Mouse (Mus musculus): ENCODE results near the gene Angptl7. TPM values are rescaled to one million over a fixed set of nuclear protein-coding genes. Genes with fewer than 3 reads are reported as not detected.

The Angptl7 gene
- polyA plus RNA-seq, 1 experiment from 2014 or later, result 0.32 TPM

DNA sequence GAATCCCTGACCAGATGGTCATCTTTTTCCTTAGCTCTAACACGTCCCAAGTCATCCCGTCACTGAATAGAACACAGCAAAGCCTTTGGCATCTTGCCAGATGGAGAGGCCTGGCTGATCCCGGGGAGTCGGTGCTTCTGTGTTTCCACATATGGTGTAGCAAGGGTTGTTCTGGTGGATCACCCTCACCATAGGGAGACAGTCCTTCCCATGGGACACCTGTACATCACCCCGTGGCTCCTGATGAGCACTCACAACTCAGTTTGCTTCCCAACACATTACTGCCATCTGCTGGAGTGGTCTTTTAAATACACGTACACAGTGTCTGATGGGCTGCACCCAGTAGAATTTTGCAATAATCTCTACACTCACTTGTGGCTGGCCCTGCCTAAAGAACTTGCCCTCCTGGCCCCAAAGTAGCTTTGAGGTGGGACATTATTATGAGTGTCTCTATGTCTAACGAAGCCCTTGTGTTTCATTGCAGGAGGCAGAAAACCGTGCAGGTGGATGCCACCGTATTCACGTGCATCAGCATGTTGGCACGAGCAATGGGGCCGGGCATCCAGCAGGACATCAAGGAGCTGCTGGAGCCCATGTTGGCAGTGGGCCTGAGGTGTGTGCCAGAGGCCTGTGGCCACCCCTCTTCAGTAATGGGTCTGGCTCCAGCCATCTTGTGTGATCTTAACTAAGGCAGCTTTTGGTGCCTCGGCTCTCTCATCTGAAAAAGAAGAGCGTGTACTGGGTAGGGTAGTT, 36.9 kb downstream of the Angptl7 start:
- Histone ChIP-seq H3K9ac (replicated peaks; ENCODE audit: low read depth, low read length) (no peak overlapping the region), H3K4me3 (replicated peaks; ENCODE audit: low read length) (no peak overlapping the region), H3K4me2 (ENCODE audit: low read length) (no peak overlapping the region), H3K27ac (ENCODE audit: low read length) (no peak overlapping the region), H3K4me1 (replicated peaks; ENCODE audit: control insufficient read depth, insufficient read depth, low read length) (peaks cover 7% of the 10 kb centered on the region), H3K36me3 (ENCODE audit: control insufficient read depth, insufficient read depth) (peaks cover 61% of the 10 kb centered on the region), H3K27me3 (replicated peaks; ENCODE audit: control insufficient read depth, insufficient read depth, low read length) (no peaks in the 10 kb centered on the region), H3K9me3 (ENCODE audit: control insufficient read depth, low read length) (no peaks in the 10 kb centered on the region)
- ATAC-seq, result peak; percentile 32; the same call in 1 of the 2 replicates
- WGBS, result 60% methylated on average over 14 of the region's 14 CpGs

DNA sequence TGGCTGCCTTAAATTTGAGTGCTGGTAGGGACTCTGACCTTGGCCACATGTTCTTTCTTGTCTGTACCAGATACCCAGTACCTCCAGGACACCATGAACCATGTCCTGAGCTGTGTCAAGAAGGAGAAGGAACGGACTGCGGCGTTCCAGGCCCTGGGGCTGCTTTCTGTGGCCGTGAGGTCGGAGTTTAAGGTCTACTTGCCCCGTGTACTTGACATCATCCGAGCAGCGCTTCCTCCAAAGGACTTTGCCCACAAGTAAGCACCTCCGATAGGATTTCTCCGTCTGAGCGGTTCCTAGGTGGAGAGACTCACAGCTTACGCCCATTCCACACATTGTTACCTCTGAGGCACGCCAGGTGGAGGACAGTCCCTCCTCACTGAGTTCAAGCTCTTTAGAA, 37.5 kb downstream of the Angptl7 start:
- peaks cover 60% of the 10 kb centered on the region for H3K36me3 ChIP-seq (ENCODE audit: control insufficient read depth, insufficient read depth)
- no peak overlapping the region for H3K27ac ChIP-seq (ENCODE audit: low read length)
- no peaks in the 10 kb centered on the region for H3K27me3 ChIP-seq (replicated peaks; ENCODE audit: control insufficient read depth, insufficient read depth, low read length)
- 96% methylated on average over 13 of the region's 13 CpGs for WGBS
- no peak overlapping the region for H3K4me2 ChIP-seq (ENCODE audit: low read length)
- H3K9me3 ChIP-seq (ENCODE audit: control insufficient read depth, low read length), result no peaks in the 10 kb centered on the region
- H3K4me3 ChIP-seq (replicated peaks; ENCODE audit: low read length), result no peak overlapping the region
- peaks cover 7% of the 10 kb centered on the region for H3K4me1 ChIP-seq (replicated peaks; ENCODE audit: control insufficient read depth, insufficient read depth, low read length)
- no peak overlapping the region for H3K9ac ChIP-seq (replicated peaks; ENCODE audit: low read depth, low read length)
- ATAC-seq, result no peak

DNA sequence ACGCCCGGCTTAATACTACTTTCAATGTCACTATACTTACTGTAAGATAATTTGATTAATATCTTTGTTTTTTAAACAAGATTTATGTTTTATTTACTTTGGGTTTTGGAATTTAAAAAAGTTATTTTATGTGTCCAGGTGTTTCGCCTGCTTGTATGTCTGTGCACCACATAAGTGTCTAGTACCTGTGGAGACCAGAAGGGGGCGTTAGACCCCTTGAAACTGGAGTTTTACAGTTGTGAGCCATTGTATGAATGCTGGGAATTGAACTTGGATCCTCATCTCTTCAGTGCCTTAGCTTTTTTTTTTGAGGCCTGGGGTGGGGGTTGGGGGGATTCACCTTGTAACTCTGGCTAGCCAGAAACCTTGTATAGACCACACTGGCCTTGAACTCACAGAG, 38.5 kb downstream of the Angptl7 start:
- H3K27me3 ChIP-seq (replicated peaks; ENCODE audit: control insufficient read depth, insufficient read depth, low read length), result no peaks in the 10 kb centered on the region
- H3K36me3 ChIP-seq (ENCODE audit: control insufficient read depth, insufficient read depth), result peaks cover 60% of the 10 kb centered on the region
- H3K27ac ChIP-seq (ENCODE audit: low read length), result no peak overlapping the region
- no peak for ATAC-seq
- H3K4me2 ChIP-seq (ENCODE audit: low read length), result no peak overlapping the region
- H3K9me3 ChIP-seq (ENCODE audit: control insufficient read depth, low read length), result no peaks in the 10 kb centered on the region
- H3K4me3 ChIP-seq (replicated peaks; ENCODE audit: low read length), result no peak overlapping the region
- WGBS, result 85% methylated on average over 4 of the region's 4 CpGs
- H3K9ac ChIP-seq (replicated peaks; ENCODE audit: low read depth, low read length), result no peak overlapping the region
- peaks cover 7% of the 10 kb centered on the region for H3K4me1 ChIP-seq (replicated peaks; ENCODE audit: control insufficient read depth, insufficient read depth, low read length)

DNA sequence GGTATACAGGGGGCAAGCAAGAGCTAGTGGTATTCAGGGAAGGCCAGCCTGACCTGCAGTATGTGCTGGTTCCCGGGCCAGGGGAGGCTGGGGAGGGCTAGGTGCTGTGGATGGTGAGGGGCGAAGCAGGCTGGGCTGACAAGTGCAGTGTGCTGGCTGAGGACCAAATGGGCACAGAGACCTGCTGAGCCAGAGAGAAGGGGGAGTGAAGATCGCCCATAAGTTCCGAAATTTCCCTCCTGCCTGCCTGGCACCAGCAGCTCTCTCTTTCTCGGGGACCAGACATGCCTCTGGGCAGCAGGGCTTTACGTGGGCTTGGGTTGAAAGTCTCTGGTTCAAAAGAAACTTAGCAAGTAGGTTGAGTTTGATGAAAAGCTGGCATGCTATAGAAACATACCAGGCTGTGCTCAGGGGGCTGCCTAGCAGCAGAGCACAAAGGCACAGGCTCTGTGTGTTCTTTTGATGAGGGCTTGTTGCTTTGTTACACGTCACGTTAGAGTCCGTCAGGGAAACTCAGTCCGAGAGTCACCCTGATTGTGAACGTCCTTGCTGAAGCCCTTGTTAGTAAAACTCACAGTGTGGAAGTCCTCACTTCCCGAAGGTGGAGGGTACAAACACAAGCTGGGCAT, 39.5 kb downstream of the Angptl7 start:
- peak; percentile 77 for ATAC-seq
- Histone ChIP-seq H3K27ac (ENCODE audit: low read length) (peak overlapping the region; percentile 59), H3K36me3 (ENCODE audit: control insufficient read depth, insufficient read depth) (peaks cover 63% of the 10 kb centered on the region), H3K27me3 (replicated peaks; ENCODE audit: control insufficient read depth, insufficient read depth, low read length) (no peaks in the 10 kb centered on the region), H3K9me3 (ENCODE audit: control insufficient read depth, low read length) (no peaks in the 10 kb centered on the region), H3K4me3 (replicated peaks; ENCODE audit: low read length) (no peak overlapping the region), H3K4me1 (replicated peaks; ENCODE audit: control insufficient read depth, insufficient read depth, low read length) (peaks cover 7% of the 10 kb centered on the region), H3K4me2 (ENCODE audit: low read length) (no peak overlapping the region), H3K9ac (replicated peaks; ENCODE audit: low read depth, low read length) (no peak overlapping the region)
- WGBS, result 32% methylated on average over 12 of the region's 12 CpGs

DNA sequence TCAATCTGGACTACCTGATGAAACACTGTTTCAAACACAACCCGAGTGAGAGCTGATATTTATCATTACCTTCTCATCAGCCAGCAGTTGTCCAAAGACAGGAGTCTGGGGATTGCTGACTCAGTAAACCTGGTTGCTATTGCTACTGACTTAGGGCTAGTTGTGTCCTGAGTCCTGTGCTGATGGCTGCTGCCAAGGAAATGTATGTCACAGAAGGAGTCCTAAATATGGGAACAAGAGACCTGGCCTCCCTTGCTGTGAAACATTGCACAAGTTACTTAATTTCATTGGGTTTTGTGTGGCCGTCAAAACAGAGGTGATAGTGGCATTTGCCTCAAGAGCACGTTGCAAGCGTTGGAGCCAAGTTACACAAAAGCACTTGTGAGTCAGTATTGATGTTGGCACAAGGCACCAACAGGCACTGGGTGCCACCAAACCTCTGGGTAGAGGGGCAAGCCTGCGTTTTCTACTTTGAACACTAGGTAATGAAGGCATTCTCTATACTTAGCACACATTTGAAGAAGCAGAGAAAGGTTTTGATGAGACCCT, 44.7 kb downstream of the Angptl7 start:
- ATAC-seq, result no peak
- no peaks in the 10 kb centered on the region for H3K9me3 ChIP-seq (ENCODE audit: control insufficient read depth, low read length)
- WGBS, result 92% methylated on average over 5 of the region's 5 CpGs

DNA sequence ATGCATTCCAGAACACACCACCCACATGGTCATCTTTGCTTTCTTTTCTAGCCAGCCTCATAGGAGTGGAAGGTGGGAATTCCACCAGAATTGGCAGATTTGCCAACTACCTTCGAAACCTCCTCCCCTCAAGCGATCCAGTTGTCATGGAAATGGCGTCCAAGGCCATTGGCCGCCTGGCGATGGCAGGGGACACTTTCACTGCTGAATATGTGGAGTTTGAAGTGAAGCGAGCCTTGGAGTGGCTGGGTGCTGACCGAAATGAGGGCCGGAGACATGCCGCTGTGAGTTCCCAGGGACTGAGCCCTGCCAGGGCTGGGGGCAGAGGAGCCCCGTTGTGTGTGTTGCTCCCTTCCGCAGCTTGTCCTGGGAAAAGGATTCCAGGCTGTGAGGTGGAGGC, 46.6 kb downstream of the Angptl7 start:
- Histone ChIP-seq H3K9me3 (ENCODE audit: control insufficient read depth, low read length) (no peaks in the 10 kb centered on the region), H3K27me3 (replicated peaks; ENCODE audit: control insufficient read depth, insufficient read depth, low read length) (no peaks in the 10 kb centered on the region), H3K9ac (replicated peaks; ENCODE audit: low read depth, low read length) (no peak overlapping the region), H3K4me2 (ENCODE audit: low read length) (no peak overlapping the region), H3K27ac (ENCODE audit: low read length) (no peak overlapping the region), H3K4me3 (replicated peaks; ENCODE audit: low read length) (no peak overlapping the region), H3K4me1 (replicated peaks; ENCODE audit: control insufficient read depth, insufficient read depth, low read length) (peaks cover 14% of the 10 kb centered on the region), H3K36me3 (ENCODE audit: control insufficient read depth, insufficient read depth) (peaks cover 43% of the 10 kb centered on the region)
- ATAC-seq, result no peak
- 91% methylated on average over 11 of the region's 11 CpGs for WGBS

More for the DNA sequence above, 44.7 kb downstream of the Angptl7 start:
- Histone ChIP-seq H3K36me3 (ENCODE audit: control insufficient read depth, insufficient read depth) (peaks cover 55% of the 10 kb centered on the region), H3K4me3 (replicated peaks; ENCODE audit: low read length) (no peak overlapping the region), H3K4me1 (replicated peaks; ENCODE audit: control insufficient read depth, insufficient read depth, low read length) (peaks cover 5% of the 10 kb centered on the region), H3K27ac (ENCODE audit: low read length) (no peak overlapping the region), H3K4me2 (ENCODE audit: low read length) (no peak overlapping the region), H3K27me3 (replicated peaks; ENCODE audit: control insufficient read depth, insufficient read depth, low read length) (no peaks in the 10 kb centered on the region), H3K9ac (replicated peaks; ENCODE audit: low read depth, low read length) (no peak overlapping the region)

DNA sequence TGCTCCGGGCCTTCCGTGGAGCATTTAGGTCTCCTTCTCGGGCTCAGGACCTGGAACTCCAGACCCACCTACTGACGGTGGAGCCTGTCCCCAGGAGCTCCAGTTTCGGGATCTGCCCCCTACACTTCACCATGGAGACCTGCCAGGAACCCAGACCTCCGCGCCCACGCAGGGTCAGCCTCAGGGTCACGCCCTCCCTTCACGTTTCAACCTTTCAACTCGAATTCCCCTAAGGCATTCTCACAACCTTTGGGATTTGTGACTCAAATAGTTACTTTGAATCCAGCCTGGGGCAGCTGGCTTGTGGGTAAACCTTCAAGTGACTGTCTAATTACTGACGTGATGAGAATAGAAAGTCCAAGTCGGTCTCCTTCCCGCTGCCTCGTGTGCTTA, 51.4 kb downstream of the Angptl7 start:
- no peak for ATAC-seq
- H3K4me1 ChIP-seq (replicated peaks; ENCODE audit: control insufficient read depth, insufficient read depth, low read length), result peaks cover 30% of the 10 kb centered on the region
- H3K4me2 ChIP-seq (ENCODE audit: low read length), result peak overlapping the region; percentile 70
- peak overlapping the region; percentile 90 for H3K9ac ChIP-seq (replicated peaks; ENCODE audit: low read depth, low read length)
- 0% methylated on average over 14 of the region's 15 CpGs for WGBS
- H3K36me3 ChIP-seq (ENCODE audit: control insufficient read depth, insufficient read depth), result peaks cover 9% of the 10 kb centered on the region
- H3K9me3 ChIP-seq (ENCODE audit: control insufficient read depth, low read length), result no peaks in the 10 kb centered on the region
- peak overlapping the region; percentile 81 for H3K27ac ChIP-seq (ENCODE audit: low read length)
- peak overlapping the region; percentile 88 for H3K4me3 ChIP-seq (replicated peaks; ENCODE audit: low read length)
- no peaks in the 10 kb centered on the region for H3K27me3 ChIP-seq (replicated peaks; ENCODE audit: control insufficient read depth, insufficient read depth, low read length)

DNA sequence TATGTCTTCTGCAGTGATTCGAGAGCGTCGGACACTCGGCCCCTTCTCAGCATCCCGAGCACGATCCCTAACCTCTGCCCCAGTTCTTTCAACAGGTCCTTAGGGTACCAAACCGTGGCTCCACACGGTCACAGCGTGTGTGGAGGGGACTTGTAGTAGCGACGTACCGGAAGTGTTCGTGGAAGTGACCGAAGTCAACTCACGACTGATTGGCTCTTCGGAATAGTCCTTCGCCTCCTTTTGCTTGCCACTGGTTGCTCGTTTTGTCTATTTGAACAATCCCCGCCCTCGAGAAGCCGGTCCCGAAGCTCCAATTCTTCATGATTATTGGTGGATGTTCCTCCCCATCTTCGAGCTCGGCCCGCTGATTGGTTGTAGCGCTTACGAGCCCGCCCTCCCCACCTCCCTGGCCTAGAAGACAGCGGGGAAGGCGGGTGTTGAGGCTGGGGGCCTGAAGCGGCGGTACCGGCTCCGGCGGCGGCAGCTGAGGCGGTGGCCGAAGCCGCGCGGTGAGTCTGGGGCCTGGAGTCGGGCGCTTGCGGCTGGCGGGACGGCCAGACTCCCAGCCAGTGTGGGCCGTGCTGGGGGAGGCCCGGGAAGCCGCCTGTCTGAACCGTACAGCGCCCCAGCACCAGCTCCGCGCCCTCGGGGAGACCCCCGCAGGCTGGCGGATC, 51.9 kb downstream of the Angptl7 start, which contains the start of gene Mtor:
Mtor (plus strand) TSS at position 433 of the 674 bp plus-strand sequence.
- peak within 1 kb of the TSS; percentile 70 for H3K4me2 ChIP-seq (ENCODE audit: low read length)
- H3K27me3 ChIP-seq (replicated peaks; ENCODE audit: control insufficient read depth, insufficient read depth, low read length), result no peaks in the 10 kb centered on the region
- peak within 1 kb of the TSS; percentile 90 for H3K9ac ChIP-seq (replicated peaks; ENCODE audit: low read depth, low read length)
- peaks cover 8% of the 10 kb centered on the region for H3K36me3 ChIP-seq (ENCODE audit: control insufficient read depth, insufficient read depth)
- peak; percentile 98 for ATAC-seq
- under 1% methylated on average over 46 of the region's 56 CpGs for WGBS
- peak within 1 kb of the TSS; percentile 81 for H3K27ac ChIP-seq (ENCODE audit: low read length)
- H3K9me3 ChIP-seq (ENCODE audit: control insufficient read depth, low read length), result no peaks in the 10 kb centered on the region
- peak within 1 kb of the TSS; percentile 88 for H3K4me3 ChIP-seq (replicated peaks; ENCODE audit: low read length)
- H3K4me1 ChIP-seq (replicated peaks; ENCODE audit: control insufficient read depth, insufficient read depth, low read length), result peaks cover 35% of the 10 kb centered on the region

Measured in forebrain, embryonic 16.5 days (tissue).